Mouse (Mus musculus): ENCODE results near the gene Ttll12.

DNA sequence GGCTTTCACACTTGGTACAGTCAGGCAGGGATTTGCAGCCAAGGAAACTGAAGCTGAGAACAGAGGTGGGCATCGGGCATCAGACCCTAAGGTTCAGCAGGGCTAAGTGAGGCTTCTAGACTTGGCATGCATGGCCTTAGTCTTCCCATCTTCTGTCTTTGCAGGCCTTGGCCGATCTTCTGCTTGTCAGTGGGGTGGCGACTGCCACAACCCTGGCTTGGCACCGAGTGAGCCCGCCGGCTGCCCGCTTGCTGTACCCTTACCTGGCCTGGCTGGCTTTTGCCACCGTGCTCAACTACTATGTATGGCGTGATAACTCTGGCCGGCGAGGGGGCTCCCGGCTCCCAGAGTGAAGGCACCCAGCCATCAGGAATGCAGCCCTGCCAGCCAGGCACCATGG is 21.4 kb downstream of the Ttll12 start:
- no peak for TF ChIP-seq GATA1 (IDR thresholded peaks at IDR 0.05; ENCODE audit: borderline replicate concordance, low read length)
- no peak for TF ChIP-seq FLI1 (IDR thresholded peaks at IDR 0.05; ENCODE audit: low read length)

All from megakaryocyte, embryonic 14.5 days (primary cell).